Mouse (Mus musculus) liver, embryonic 15.5 days (tissue): ENCODE measurements around the gene 4930455H04Rik. TPM values are rescaled to one million over a fixed set of nuclear protein-coding genes. Genes with fewer than 3 reads are reported as not detected.

ENCODE experiments used
- ATAC-seq: fragments of 200-750 bp; cut with Nextera tagmentation; 2 replicates; pipeline ENCODE4 v1.8.0; 2017; ENCODE audit warnings: moderate number of reproducible peaks, mild to moderate bottlenecking, moderate library complexity; ENCODE audit not compliant: insufficient read depth
- H3K27ac ChIP-seq: fragments of 300-500 bp; sonication (generic); replicated peaks from 2 replicates; pipeline ENCODE4 v1.5.1; 2015; ENCODE audit warnings: mild to moderate bottlenecking, inconsistent platforms
- H3K27me3 ChIP-seq: fragments of 300-500 bp; sonication (generic); 2 replicates; pipeline ENCODE4 v1.6.1; 2015; ENCODE audit warnings: mild to moderate bottlenecking, inconsistent platforms
- H3K36me3 ChIP-seq: fragments of 300-500 bp; sonication (generic); replicated peaks from 2 replicates; pipeline ENCODE4 v1.6.1; 2015; ENCODE audit warnings: moderate library complexity, mild to moderate bottlenecking, inconsistent platforms
- H3K4me1 ChIP-seq: fragments of 300-500 bp; sonication (generic); replicated peaks from 2 replicates; pipeline ENCODE4 v1.6.1; 2015; ENCODE audit warnings: inconsistent platforms
- H3K4me2 ChIP-seq: fragments of 300-500 bp; sonication (generic); 2 replicates; pipeline ENCODE4 v1.6.1; 2015; ENCODE audit warnings: moderate library complexity, mild to moderate bottlenecking, inconsistent platforms
- H3K4me3 ChIP-seq: fragments of 300-500 bp; sonication (generic); replicated peaks from 2 replicates; pipeline ENCODE4 v1.5.1; 2015; ENCODE audit warnings: mild to moderate bottlenecking, inconsistent platforms
- H3K9ac ChIP-seq: fragments of 300-500 bp; sonication (generic); 2 replicates; pipeline ENCODE4 v1.6.1; 2015; ENCODE audit warnings: moderate library complexity, mild to moderate bottlenecking, inconsistent platforms
- H3K9me3 ChIP-seq: fragments of 300-500 bp; sonication (generic); replicated peaks from 2 replicates; pipeline ENCODE4 v1.6.1; 2016; ENCODE audit warnings: inconsistent platforms
- WGBS: fragments of 180-500 bp; shearing (Covaris S2); methylation state at CpG from one replicate; pipeline ENCODE4 v1.1.7; 2015; ENCODE audit warnings: mixed read lengths; ENCODE audit not compliant: insufficient replicate concordance; 5-methylcytosine and 5-hydroxymethylcytosine counted together
- polyA plus RNA-seq: library from polyadenylated mRNA; unstranded; fragments of >200 nt; fragmentation: Nextera tagmentation; extraction: Ambion mirVana; gene quantifications from 2 replicates; pipeline ENCODE4 v1.2.1, GENCODE M21; 2015

The 4930455H04Rik gene
- polyA plus RNA-seq = not detected in 2 replicates

DNA sequence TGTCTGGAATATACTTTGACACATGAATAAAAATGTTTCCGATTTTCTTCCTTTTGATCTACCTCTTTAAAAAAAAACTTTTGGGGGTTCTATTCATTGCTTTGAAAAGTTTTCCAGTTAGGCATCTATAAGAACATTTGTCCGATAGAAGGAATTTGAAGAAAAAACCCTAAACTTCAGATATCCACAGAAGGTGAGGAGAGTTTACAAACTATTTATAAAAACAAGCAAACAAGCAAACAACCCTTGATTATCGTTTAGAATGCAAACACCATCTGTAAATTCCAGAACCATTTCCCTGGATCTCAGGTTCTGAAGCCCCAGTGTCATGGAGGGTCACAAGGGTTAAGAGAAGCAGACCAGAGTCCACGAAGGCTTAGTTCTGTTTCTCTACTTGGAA is at the start of gene 4930455H04Rik:
Gene 4930455H04Rik (plus strand): TSS at position 301 of the 400 bp plus-strand sequence.
- H3K27ac ChIP-seq = 0 out of 2 replicates have a peak within 1 kb of the TSS, but pooled peaks have one; percentile 14
- WGBS = 56% methylated on average over 4 of the region's 4 CpGs
- no peak for ATAC-seq

DNA sequence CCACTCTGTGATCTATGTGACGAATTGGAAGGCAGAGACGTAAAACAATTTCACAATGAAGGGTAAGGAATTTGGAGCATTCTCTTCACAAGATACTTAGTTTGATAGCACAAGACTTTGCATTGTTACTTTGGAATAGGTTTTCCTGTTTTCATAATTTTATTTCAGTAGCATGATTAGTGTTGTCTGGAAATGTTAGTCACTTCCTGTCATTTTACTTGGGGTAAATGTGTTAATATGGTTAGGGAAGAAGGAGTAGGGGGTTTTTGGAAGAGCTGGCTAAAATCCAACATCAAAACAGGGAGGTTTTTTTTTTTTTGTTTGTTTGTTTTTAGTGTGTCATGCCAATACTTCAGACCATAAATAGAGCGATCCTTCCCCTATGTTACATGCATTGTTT is 46.5 kb upstream of the 4930455H04Rik start:
- 69% methylated on average over 3 of the region's 3 CpGs for WGBS
- Histone ChIP-seq H3K4me2 (no peak overlapping the region), H3K9ac (no peak overlapping the region), H3K27ac (no peak overlapping the region), H3K4me1 (no peaks in the 10 kb centered on the region), H3K9me3 (no peaks in the 10 kb centered on the region), H3K27me3 (no peaks in the 10 kb centered on the region), H3K4me3 (no peak overlapping the region), H3K36me3 (no peaks in the 10 kb centered on the region)
- ATAC-seq = no peak

More for the DNA sequence above, at the start of gene 4930455H04Rik:
- Histone ChIP-seq H3K4me2 (peak within 1 kb of the TSS; percentile 49), H3K9me3 (no peaks in the 10 kb centered on the region), H3K36me3 (no peaks in the 10 kb centered on the region), H3K9ac (0 out of 2 replicates have a peak within 1 kb of the TSS, but pooled peaks have one; percentile 5), H3K4me1 (no peaks in the 10 kb centered on the region), H3K4me3 (peak within 1 kb of the TSS; percentile 42), H3K27me3 (no peaks in the 10 kb centered on the region)

DNA sequence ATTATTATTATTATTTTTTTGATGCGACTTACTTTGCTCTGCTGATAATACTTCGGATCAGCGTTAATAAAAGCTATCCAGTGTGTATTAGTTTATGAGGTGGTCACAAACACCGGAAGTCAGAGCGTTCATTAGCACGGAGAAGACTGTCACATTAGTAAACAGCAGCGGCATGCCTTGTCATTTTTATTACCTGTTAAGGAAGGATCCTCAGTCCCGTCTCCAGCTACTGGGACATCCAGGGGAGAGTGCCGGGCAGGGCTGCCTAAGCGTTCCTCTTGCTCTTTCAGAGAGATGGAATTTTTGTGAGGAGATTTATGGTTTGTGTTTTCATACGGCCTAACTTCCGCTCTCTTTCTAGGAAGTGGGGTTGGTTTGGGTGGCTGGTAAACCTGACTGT is 45.0 kb upstream of the 4930455H04Rik start:
- no peaks in the 10 kb centered on the region for H3K36me3 ChIP-seq
- no peak for ATAC-seq
- H3K27ac ChIP-seq = no peak overlapping the region
- no peak overlapping the region for H3K4me3 ChIP-seq
- no peaks in the 10 kb centered on the region for H3K4me1 ChIP-seq
- H3K9me3 ChIP-seq = no peaks in the 10 kb centered on the region
- H3K27me3 ChIP-seq = no peaks in the 10 kb centered on the region
- H3K9ac ChIP-seq = no peak overlapping the region
- no peak overlapping the region for H3K4me2 ChIP-seq
- 61% methylated on average over 12 of the region's 12 CpGs for WGBS

DNA sequence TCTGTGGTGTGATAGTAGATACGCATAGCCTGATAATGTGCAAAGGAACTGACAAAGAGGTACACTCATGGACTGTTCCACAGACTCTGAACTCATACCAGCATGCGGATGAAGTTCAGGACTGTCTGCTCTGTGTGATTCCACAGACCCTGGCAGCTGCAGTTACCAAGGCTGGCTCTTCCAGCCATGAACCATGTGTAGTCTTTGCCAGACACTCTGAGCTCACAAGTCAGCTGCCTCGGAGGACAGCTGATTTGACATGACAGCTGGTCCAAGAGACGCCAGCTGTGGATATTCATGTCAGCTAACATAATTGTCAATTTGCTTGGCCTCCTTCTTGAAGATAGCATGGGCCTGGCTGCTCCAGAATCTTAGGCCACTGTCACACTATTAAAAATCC is 39.1 kb upstream of the 4930455H04Rik start:
- Histone ChIP-seq H3K27ac (no peak overlapping the region), H3K27me3 (no peaks in the 10 kb centered on the region), H3K4me3 (no peak overlapping the region), H3K4me1 (no peaks in the 10 kb centered on the region), H3K9ac (no peak overlapping the region), H3K4me2 (no peak overlapping the region), H3K36me3 (no peaks in the 10 kb centered on the region), H3K9me3 (no peaks in the 10 kb centered on the region)
- WGBS = 63% methylated on average over 4 of the region's 4 CpGs
- ATAC-seq = no peak

DNA sequence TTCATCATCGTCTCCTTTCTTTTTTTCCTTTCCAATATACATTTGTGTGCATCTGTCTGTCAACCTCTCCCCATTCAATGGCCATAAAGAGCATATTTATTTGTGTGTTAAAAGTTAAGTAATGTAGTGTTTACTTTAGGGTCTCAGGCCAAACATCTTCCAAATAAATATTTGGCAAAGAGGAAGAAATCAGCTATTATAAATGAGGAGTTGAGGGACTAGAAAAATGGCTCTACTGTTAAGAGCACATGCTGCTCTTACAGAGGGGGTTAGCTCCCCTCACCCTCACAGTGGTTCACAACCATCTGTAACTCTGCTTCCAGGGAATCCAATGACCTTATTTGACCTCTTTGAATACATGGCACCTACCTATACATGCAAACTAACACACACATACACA is 34.9 kb upstream of the 4930455H04Rik start:
- H3K9me3 ChIP-seq = no peaks in the 10 kb centered on the region
- no peak for ATAC-seq
- no peaks in the 10 kb centered on the region for H3K4me1 ChIP-seq
- H3K4me2 ChIP-seq = no peak overlapping the region
- WGBS = 55% methylated on average over 1 of the region's 1 CpGs
- H3K36me3 ChIP-seq = no peaks in the 10 kb centered on the region
- no peak overlapping the region for H3K9ac ChIP-seq
- no peak overlapping the region for H3K4me3 ChIP-seq
- H3K27ac ChIP-seq = no peak overlapping the region
- H3K27me3 ChIP-seq = no peaks in the 10 kb centered on the region

DNA sequence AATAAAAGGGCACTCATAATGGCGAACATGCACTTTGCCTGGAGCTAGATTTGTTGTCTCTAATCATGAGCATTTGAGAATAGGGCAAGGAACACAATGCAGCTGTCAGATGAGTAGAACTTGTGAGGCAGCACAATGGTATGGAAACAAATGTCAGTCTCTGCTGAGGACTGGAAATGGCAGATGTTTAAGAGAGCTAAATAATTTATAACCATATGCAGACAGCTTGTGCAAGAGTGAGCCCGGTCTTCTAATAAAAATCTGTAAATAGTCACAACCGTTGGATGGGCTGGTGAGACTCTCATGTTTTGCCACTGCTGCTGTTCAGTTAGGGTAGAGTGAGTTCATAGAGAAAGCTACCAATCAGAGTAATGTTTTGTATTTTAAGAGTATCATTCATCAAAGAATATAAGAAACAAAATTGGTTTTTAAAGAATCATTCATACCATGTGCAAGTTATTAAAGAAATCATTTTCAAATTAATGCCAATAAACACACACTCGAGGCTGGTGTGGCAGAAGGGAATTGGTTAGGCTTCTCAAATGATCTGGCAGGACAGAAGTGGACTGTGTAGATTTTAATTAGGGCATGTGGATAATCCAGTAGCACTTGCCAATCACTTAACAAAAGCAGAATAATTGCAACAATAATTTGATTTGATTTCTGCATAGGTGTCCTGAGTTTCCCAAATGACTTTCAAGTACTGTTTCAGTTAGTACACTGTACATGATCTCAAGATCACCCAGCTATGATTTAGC is 31.0 kb upstream of the 4930455H04Rik start:
- WGBS = 55% methylated on average over 4 of the region's 4 CpGs
- ATAC-seq = no peak

DNA sequence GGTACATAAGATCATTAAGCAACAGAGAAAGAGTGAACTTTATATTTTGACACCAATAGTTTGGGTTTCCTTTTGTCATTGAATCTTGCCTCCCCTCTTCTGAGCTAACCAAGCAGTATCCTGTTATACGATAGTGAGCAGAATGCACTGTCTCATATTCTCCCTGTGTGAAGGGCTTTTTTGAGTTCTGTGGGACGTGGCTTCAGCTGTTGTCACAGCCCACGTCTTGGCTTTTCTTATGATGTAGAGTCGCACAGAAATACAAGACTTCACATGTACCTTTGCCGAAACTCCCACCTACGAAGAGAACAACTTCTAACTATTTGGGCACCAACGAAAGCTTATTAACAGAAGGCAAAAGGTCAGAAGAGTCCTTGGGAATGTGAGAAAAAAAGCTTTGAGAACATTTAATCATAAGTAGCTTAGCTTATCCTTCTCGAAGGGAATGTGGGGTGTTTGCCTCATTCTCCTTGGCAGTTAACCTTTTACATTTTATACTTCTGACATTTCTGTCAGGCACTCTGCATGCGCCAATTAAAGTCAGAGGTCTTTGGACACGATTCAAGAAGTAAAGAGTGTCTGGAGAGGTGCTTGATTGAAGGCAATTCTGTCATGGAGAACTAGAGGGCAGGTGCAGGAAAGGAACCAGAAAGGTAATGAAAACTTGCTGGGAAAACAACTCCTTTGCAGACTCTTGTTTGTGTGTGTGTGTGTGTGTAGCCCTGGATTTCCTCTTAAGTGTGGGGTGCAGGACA is 27.1 kb upstream of the 4930455H04Rik start:
- Histone ChIP-seq H3K4me2 (no peak overlapping the region), H3K27me3 (no peaks in the 10 kb centered on the region), H3K9ac (no peak overlapping the region), H3K4me3 (no peak overlapping the region), H3K36me3 (no peaks in the 10 kb centered on the region), H3K27ac (no peak overlapping the region), H3K4me1 (no peaks in the 10 kb centered on the region), H3K9me3 (no peaks in the 10 kb centered on the region)
- no peak for ATAC-seq
- WGBS = 59% methylated on average over 10 of the region's 10 CpGs

More for the DNA sequence above, 31.0 kb upstream of the 4930455H04Rik start:
- no peak overlapping the region for H3K9ac ChIP-seq
- no peak overlapping the region for H3K4me2 ChIP-seq
- H3K4me1 ChIP-seq = no peaks in the 10 kb centered on the region
- no peaks in the 10 kb centered on the region for H3K9me3 ChIP-seq
- no peaks in the 10 kb centered on the region for H3K27me3 ChIP-seq
- H3K36me3 ChIP-seq = no peaks in the 10 kb centered on the region
- H3K27ac ChIP-seq = no peak overlapping the region
- H3K4me3 ChIP-seq = no peak overlapping the region

DNA sequence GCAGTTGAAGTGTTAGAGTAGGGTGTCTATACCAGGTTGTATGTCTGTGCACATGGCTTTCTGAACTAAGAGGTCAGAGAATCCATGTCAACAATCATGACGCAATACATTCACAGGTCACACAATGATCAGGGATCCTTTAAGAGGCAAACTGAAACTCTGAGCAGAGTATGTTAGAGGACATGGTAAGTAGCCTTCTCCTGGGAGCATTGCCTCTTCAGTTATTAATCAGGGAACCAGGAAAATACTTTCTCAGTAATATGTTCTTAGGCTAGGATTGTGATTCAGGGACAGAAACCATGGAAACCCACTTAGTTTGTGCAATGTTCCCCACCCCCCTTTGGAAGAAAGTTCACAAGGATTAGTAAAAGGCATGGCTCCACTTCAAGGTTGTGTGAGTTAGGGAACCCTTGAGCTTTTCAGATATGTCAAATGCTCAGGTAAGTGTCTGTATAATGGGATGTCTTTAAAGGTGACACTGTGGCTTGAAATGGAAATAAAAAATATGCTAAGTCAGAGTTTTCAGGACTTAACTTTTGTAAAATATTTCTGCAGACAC is 26.4 kb upstream of the 4930455H04Rik start:
- Histone ChIP-seq H3K36me3 (no peaks in the 10 kb centered on the region), H3K27me3 (no peaks in the 10 kb centered on the region), H3K4me3 (no peak overlapping the region), H3K9ac (no peak overlapping the region), H3K4me1 (no peaks in the 10 kb centered on the region), H3K27ac (no peak overlapping the region), H3K9me3 (no peaks in the 10 kb centered on the region), H3K4me2 (no peak overlapping the region)
- ATAC-seq = no peak
- WGBS = 77% methylated on average over 1 of the region's 1 CpGs

DNA sequence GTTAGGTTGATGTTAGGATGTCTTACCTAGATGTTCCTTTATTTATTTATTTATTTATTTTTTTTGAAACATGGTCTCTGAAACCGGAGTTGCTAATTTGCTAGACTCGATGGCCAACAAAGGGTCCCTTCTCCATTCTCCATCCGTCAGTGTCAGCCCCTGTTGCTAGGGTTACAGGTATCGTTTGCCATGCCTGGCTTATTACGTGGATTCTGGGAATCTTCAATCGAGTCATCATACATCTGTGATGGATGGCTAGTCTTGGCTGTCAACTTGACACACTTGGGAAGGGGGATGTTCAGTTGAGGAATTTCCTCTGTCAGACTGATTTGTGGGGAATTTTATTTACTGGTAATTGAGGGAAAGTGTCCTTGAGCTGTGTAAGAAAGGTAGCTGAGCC is 25.3 kb upstream of the 4930455H04Rik start:
- no peak overlapping the region for H3K4me2 ChIP-seq
- H3K27me3 ChIP-seq = no peaks in the 10 kb centered on the region
- H3K36me3 ChIP-seq = no peaks in the 10 kb centered on the region
- ATAC-seq = no peak
- no peaks in the 10 kb centered on the region for H3K4me1 ChIP-seq
- 66% methylated on average over 6 of the region's 6 CpGs for WGBS
- no peak overlapping the region for H3K9ac ChIP-seq
- H3K27ac ChIP-seq = no peak overlapping the region
- no peaks in the 10 kb centered on the region for H3K9me3 ChIP-seq
- H3K4me3 ChIP-seq = no peak overlapping the region

DNA sequence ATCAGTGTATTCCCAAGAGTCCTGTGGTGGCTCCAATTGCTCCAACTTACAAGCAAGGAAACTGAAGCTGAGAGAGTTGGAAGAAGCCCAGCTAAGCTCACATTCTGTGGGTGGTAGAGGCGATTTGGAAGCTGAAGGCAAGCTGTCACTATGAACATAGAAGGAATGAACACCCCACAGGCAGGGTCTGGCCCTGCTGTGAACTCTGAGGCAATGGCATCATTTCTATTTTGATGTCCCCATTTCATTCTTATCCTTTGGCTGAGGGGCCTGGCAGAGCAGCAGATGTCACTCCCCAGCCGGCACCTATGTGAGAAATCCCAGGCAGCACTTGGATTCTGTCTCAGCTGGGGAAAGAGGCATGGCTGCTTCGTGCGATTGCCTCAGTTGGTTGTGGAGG is 24.6 kb upstream of the 4930455H04Rik start:
- WGBS = 63% methylated on average over 4 of the region's 4 CpGs
- no peak overlapping the region for H3K4me2 ChIP-seq
- ATAC-seq = no peak
- no peaks in the 10 kb centered on the region for H3K9me3 ChIP-seq
- H3K4me1 ChIP-seq = no peaks in the 10 kb centered on the region
- no peak overlapping the region for H3K27ac ChIP-seq
- H3K36me3 ChIP-seq = no peaks in the 10 kb centered on the region
- H3K4me3 ChIP-seq = no peak overlapping the region
- H3K9ac ChIP-seq = no peak overlapping the region
- H3K27me3 ChIP-seq = no peaks in the 10 kb centered on the region

DNA sequence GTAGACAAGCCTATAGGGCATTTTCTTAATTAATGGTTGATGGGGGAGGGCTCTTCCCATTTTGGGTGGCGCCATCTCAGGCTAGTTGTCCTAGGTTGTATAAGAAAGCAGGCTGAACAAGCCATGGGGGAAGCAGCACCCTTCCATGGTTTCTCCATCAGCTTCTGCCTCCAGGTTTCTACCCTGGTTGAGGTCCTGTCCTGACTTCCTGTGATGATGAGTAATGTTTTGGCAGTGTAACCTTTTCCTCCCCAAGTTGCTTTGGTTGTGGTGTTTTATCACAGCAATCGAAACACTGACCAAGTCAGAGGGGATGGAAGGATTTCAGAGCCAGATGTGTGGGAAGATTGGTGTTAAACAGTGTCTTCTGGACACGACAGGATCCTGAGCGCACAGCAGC is 21.6 kb upstream of the 4930455H04Rik start:
- 55% methylated on average over 4 of the region's 4 CpGs for WGBS
- H3K27me3 ChIP-seq = no peaks in the 10 kb centered on the region

More for the DNA sequence above, 21.6 kb upstream of the 4930455H04Rik start:
- Histone ChIP-seq H3K36me3 (no peaks in the 10 kb centered on the region), H3K9ac (no peak overlapping the region), H3K9me3 (no peaks in the 10 kb centered on the region), H3K27ac (no peak overlapping the region), H3K4me3 (no peak overlapping the region), H3K4me2 (no peak overlapping the region), H3K4me1 (peaks cover 1% of the 10 kb centered on the region; the same call in 1 of the 2 replicates)
- no peak for ATAC-seq
